Comparison of ENCODE assay signal across 10 mouse cellular contexts in the genomic region with DNA sequence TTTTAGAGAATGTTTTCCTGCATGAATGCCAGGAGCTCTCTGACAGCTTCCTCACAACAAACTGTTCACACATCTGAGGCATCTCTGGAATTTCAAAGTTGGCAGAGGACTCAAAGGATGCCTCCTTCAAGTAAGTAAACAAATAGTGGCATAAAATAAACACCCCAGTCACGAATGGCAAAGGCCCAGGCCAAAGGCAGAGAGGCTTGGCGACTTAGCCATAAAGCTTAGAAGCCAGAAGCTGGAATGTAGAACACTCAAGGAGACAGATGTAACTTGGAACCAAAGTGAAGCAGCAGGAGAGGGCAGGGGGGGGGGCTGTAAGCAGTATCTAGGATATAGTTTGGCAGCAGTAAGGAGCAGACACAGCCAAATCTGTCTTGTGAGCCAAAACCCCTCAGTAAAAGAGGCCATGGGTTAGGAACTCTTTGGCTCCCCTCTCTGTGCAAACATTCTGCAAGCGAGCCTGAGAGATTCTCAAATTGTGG. TPM values are rescaled to one million over a fixed set of nuclear protein-coding genes. Genes with fewer than 3 reads are reported as not detected.
DNase-seq lines count a peak whose midpoint lies in the region; ATAC-seq lines count a peak whose summit lies in the region.
"Had no signal": no experiment of that assay in that cellular context is flagged by ENCODE, and none has a peak within 500 bp of the region (broad histone marks: within the 10 kb centered on the region; RNA-seq: fewer than 3 reads in every experiment).

No protein-coding gene starts in this region.

- H3K4me2 ChIP-seq in intestine, embryonic 16.5 days (ENCODE audit: low read depth, low read length), result no peak overlapping the region

- 27% methylated on average over 3 of the region's 3 CpGs for WGBS in intestine, embryonic 16.5 days

- no peaks in the 10 kb centered on the region for H3K4me1 ChIP-seq in intestine, embryonic 16.5 days (ENCODE audit: control insufficient read depth, insufficient read depth, low read length)

- H3K36me3 ChIP-seq in intestine, embryonic 16.5 days (ENCODE audit: control insufficient read depth, insufficient read depth, low read length), result no peaks in the 10 kb centered on the region

- intact Hi-C loops in gastrocnemius, postnatal 36 days (cut with DNase I), result no loop called here

- H3K27me3 ChIP-seq in intestine, embryonic 16.5 days (replicated peaks; ENCODE audit: control insufficient read depth, insufficient read depth, low read length), result no peaks in the 10 kb centered on the region

- peak; percentile 63 for ATAC-seq in intestine, embryonic 16.5 days

- DNase-seq in gastrocnemius, adult 18-20 months (ENCODE audit: low spot score), result peak; percentile 24
- no peak for DNase-seq in gastrocnemius, postnatal 36 days
- peak; percentile 31 for DNase-seq in ovary, adult 18-20 months (ENCODE audit: low spot score)
- no peak for DNase-seq in ovary, postnatal 10 days (ENCODE audit: low spot score)
- peak; percentile 27 for DNase-seq in skeletal muscle tissue, adult 2 months (ENCODE audit: low read depth, low spot score)
- no peak for DNase-seq in cerebellum, postnatal 36 days
- no peak for DNase-seq in layer of hippocampus, postnatal 36 days

- H3K27ac ChIP-seq in intestine, embryonic 16.5 days (ENCODE audit: low read length), result no peak overlapping the region

- no peak overlapping the region for H3K9ac ChIP-seq in intestine, embryonic 16.5 days (ENCODE audit: low read depth, low read length)

- H3K4me3 ChIP-seq in intestine, embryonic 16.5 days (ENCODE audit: low read length), result no peak overlapping the region

- no peaks in the 10 kb centered on the region for H3K9me3 ChIP-seq in intestine, embryonic 16.5 days (ENCODE audit: control insufficient read depth, low read length)

RNA-seq across cellular contexts. Expression of gene Gm47289, which starts 22.3 kb away (rescaled TPM):
- not detected for total RNA-seq in gastrocnemius, adult 18-20 months (2021)
- not detected for total RNA-seq in gastrocnemius, postnatal 36 days (2021)
- not detected in 2 replicates for polyA plus RNA-seq in intestine, embryonic 16.5 days (2015; fragmentation: Nextera tagmentation; extraction: Ambion mirVana)
- total RNA-seq in layer of hippocampus, postnatal 36 days (2021), result not detected
- polyA plus RNA-seq: frontal cortex, adult 2 months; stomach, embryonic 14.5 days had no signal

RNA-seq across cellular contexts. Expression of gene Acaa1b, which starts 24.4 kb away (rescaled TPM):
- 1 to 10 TPM; 1.2 to 1.5 TPM for total RNA-seq in gastrocnemius, adult 18-20 months (2021)
- under 1 TPM; 0.31 to 0.54 TPM for total RNA-seq in gastrocnemius, postnatal 36 days (2021)
- 3.1 and 3.7 TPM in 2 replicates for polyA plus RNA-seq in intestine, embryonic 16.5 days (2015; fragmentation: Nextera tagmentation; extraction: Ambion mirVana)
- 1 to 10 TPM; 1.2 to 1.7 TPM for total RNA-seq in layer of hippocampus, postnatal 36 days (2021)

RNA-seq across cellular contexts. Expression of gene Slc22a13, which starts 27.6 kb away (rescaled TPM):
- total RNA-seq in gastrocnemius, adult 18-20 months (2021), result not detected
- under 1 TPM in 1 of 2 experiments, not detected in 1; 0.13 TPM for total RNA-seq in gastrocnemius, postnatal 36 days (2021)
- not detected in 2 replicates for polyA plus RNA-seq in intestine, embryonic 16.5 days (2015; fragmentation: Nextera tagmentation; extraction: Ambion mirVana)
- total RNA-seq in layer of hippocampus, postnatal 36 days (2021), result under 1 TPM; 0.20 to 0.23 TPM
- polyA plus RNA-seq: frontal cortex, adult 2 months; stomach, embryonic 14.5 days had no signal

Comparison
In these comparisons a context has a peak if more than half of its experiments do, and no peak if none do; other contexts are left out.
1. DNase-seq: peak in gastrocnemius, adult 18-20 months (single experiment), ovary, adult 18-20 months (single experiment) and skeletal muscle tissue, adult 2 months (single experiment); none in gastrocnemius, postnatal 36 days (0 of 2), ovary, postnatal 10 days (single experiment), cerebellum, postnatal 36 days (0 of 2) and layer of hippocampus, postnatal 36 days (0 of 2).